Mouse (Mus musculus) limb, embryonic 14.5 days (tissue): ENCODE data around the gene Olfr243. TPM values are rescaled to one million over a fixed set of nuclear protein-coding genes. Genes with fewer than 3 reads are reported as not detected.
"Not testable (repeated sequence)": the region's sequence is repeated elsewhere in the genome, so short reads cannot be mapped to it uniquely, and the experiment has no call there.

Experiments
- ATAC-seq: fragments of 200-750 bp; cut with Nextera tagmentation; 2 replicates; pipeline ENCODE4 v1.8.0; 2017; ENCODE audit warnings: low read depth, moderate number of reproducible peaks, moderate TSS enrichment; ENCODE audit not compliant: low FRiP score
- DNase-seq: peaks from one replicate; pipeline ENCODE4 v3.0.0-alpha.2; 2015; ENCODE audit warnings: low spot score
- H3K27ac ChIP-seq: fragments of 300-500 bp; sonication (generic); replicated peaks from 2 replicates; pipeline ENCODE4 v1.5.1; 2014; ENCODE audit warnings: low read depth, mild to moderate bottlenecking, low read length, moderate library complexity, mixed read lengths
- H3K27me3 ChIP-seq: fragments of 300-500 bp; sonication (generic); 2 replicates; pipeline ENCODE4 v1.6.1; 2014; ENCODE audit warnings: low read length, mixed read lengths; ENCODE audit not compliant: control insufficient read depth, insufficient read depth
- H3K36me3 ChIP-seq: fragments of 300-500 bp; sonication (generic); 2 replicates; pipeline ENCODE4 v1.6.1; 2014; ENCODE audit warnings: mild to moderate bottlenecking, low read length, moderate library complexity, mixed read lengths; ENCODE audit not compliant: control insufficient read depth, insufficient read depth
- H3K4me1 ChIP-seq: fragments of 300-500 bp; sonication (generic); 2 replicates; pipeline ENCODE4 v1.6.1; 2014; ENCODE audit warnings: antibody characterized with exemption, low read length, mixed read lengths; ENCODE audit not compliant: control insufficient read depth, insufficient read depth
- H3K4me2 ChIP-seq: fragments of 300-500 bp; sonication (generic); replicated peaks from 2 replicates; pipeline ENCODE4 v1.6.1; 2014; ENCODE audit warnings: low read depth, mild to moderate bottlenecking, low read length, moderate library complexity; ENCODE audit not compliant: severe bottlenecking
- H3K4me3 ChIP-seq: fragments of 300-500 bp; sonication (generic); replicated peaks from 2 replicates; pipeline ENCODE4 v1.5.1; 2014; ENCODE audit warnings: low read length
- H3K9ac ChIP-seq: fragments of 300-500 bp; sonication (generic); 2 replicates; pipeline ENCODE4 v1.6.1; 2014; ENCODE audit warnings: mild to moderate bottlenecking, low read depth, low read length, moderate library complexity; ENCODE audit not compliant: severe bottlenecking
- H3K9me3 ChIP-seq: fragments of 300-500 bp; sonication (generic); 2 replicates; pipeline ENCODE4 v1.6.1; 2016; ENCODE audit warnings: low read length; ENCODE audit not compliant: control insufficient read depth
- POLR2A ChIP-seq: fragments of 200-500 bp; IDR thresholded peaks from 2 replicates; pipeline ENCODE4 v1.8.0; 2012; ENCODE audit warnings: inconsistent platforms, mild to moderate bottlenecking, moderate library complexity, borderline replicate concordance; ENCODE audit not compliant: insufficient read depth, insufficient read length; ENCODE audit errors: extremely low read depth
- WGBS: fragments of 180-500 bp; shearing (Covaris S2); extraction: QIAGEN DNeasy Blood & Tissue Kit; methylation state at CpG from one replicate; pipeline ENCODE4 v1.1.7; 2014; 5-methylcytosine and 5-hydroxymethylcytosine counted together
- polyA plus RNA-seq, 2 experiments: library from polyadenylated mRNA; depleted of rRNA in 1 of 2; stranded (reverse) in 1 of 2; unstranded in 1 of 2; fragments of >200 nt; fragmentation: Nextera tagmentation in 1 of 2; extraction: Ambion mirVana in 1 of 2; gene quantifications; 2 replicates each; pipeline versions ENCODE4 v1.2.1 to v1.2.3; 2012 to 2014

Gene Olfr243
- not detected in 2 replicates for polyA plus RNA-seq (2012; rRNA removed)
- not detected in 2 replicates for polyA plus RNA-seq (2014; fragmentation: Nextera tagmentation; extraction: Ambion mirVana)

DNA sequence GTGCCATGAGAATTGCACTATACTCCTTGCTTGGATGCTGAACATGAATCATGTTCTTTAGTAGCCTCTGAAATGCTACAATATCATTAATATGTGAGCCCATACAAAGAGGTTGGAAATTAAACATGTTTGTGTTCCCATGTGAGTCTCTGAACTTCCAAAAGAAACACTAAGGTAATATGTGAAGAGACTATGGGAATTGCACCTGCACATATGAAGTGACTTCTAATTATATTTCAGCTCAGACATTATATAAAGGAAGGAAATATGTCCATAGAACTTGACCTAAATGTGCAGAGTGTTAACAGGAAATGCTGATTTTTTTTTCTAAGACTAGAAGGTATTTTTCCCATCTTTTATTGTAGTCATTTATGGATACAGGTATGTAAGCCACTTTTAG, at the start of gene Olfr243:
Olfr243 (plus strand) TSS at position 301 of the 400 bp plus-strand sequence.
- H3K9me3 ChIP-seq, result no peaks in the 10 kb centered on the region
- no peak within 1 kb of the TSS for H3K9ac ChIP-seq
- H3K27me3 ChIP-seq, result no peaks in the 10 kb centered on the region
- H3K4me1 ChIP-seq, result no peaks in the 10 kb centered on the region
- no peak within 1 kb of the TSS for H3K4me3 ChIP-seq
- no peak for TF ChIP-seq POLR2A
- H3K27ac ChIP-seq, result no peak within 1 kb of the TSS
- DNase-seq (no peak), ATAC-seq (no peak)
- H3K36me3 ChIP-seq, result no peaks in the 10 kb centered on the region
- H3K4me2 ChIP-seq, result no peak within 1 kb of the TSS

DNA sequence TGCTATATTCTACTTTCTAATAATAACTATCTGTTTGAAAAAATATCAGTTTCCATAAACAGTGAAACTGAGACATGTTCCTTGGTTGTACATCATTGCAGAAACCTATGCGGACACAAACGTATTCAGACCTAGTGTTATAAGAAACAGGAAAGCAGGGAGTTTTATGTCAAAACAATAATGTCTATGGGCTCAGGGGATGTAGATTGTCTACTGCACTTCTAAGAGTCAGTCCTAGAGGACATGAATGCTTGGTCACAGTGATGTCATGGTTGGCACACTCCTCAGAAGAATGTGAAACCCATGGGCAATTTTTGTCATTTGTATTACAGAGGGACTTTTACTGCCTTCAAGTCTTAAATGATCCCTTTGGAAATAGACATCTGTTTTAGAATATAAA, 43.4 kb upstream of the Olfr243 start, which contains the start of gene Olfr624:
Olfr624 (minus strand) TSS at position 101 of the 400 bp plus-strand sequence.
- Histone ChIP-seq H3K27ac (no peak within 1 kb of the TSS), H3K36me3 (no peaks in the 10 kb centered on the region), H3K9me3 (no peaks in the 10 kb centered on the region), H3K9ac (no peak within 1 kb of the TSS), H3K27me3 (no peaks in the 10 kb centered on the region), H3K4me1 (no peaks in the 10 kb centered on the region), H3K4me2 (no peak within 1 kb of the TSS), H3K4me3 (no peak within 1 kb of the TSS)
- 93% methylated on average over 2 of the region's 2 CpGs for WGBS
- DNase-seq, result no peak
- no peak for ATAC-seq
- no peak for TF ChIP-seq POLR2A

- H3K4me2 ChIP-seq, result no peak within 1 kb of the TSS
- no peaks in the 10 kb centered on the region for H3K9me3 ChIP-seq
- no peak within 1 kb of the TSS for H3K27ac ChIP-seq
- no peak for TF ChIP-seq POLR2A
- no peak for ATAC-seq
- DNase-seq, result no peak
- no peak within 1 kb of the TSS for H3K4me3 ChIP-seq
- H3K4me1 ChIP-seq, result no peaks in the 10 kb centered on the region
- H3K9ac ChIP-seq, result no peak within 1 kb of the TSS
- no peaks in the 10 kb centered on the region for H3K36me3 ChIP-seq
- no peaks in the 10 kb centered on the region for H3K27me3 ChIP-seq
Observed at GRCm38 (mm10) chr7:103682420-103682819, 32.1 kb upstream of the Olfr243 start, which contains the start of gene Olfr625-ps1. Olfr625-ps1 (plus strand) TSS chr7:103682720.

DNA sequence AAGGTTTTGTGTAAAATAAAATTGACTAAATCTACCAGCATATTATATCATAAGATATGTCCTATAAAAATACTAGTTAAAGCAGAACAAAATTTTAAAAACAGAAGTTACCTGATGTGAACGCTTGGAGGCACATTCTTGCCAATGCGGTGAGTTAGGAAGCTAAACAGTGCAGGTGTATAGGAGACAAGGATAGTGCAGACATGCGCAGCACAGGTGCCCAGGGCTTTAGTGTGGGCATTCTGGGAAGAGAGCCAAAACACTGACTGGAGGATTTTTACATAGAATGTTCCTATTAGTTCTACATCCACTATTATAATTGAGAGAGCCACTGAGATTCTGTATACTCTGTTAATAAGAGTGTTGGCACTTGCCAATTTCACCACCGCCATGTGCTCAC, 15.0 kb upstream of the Olfr243 start:
- Histone ChIP-seq H3K9me3 (no peaks in the 10 kb centered on the region), H3K4me1 (no peaks in the 10 kb centered on the region), H3K4me2 (no peak overlapping the region), H3K9ac (no peak overlapping the region), H3K4me3 (no peak overlapping the region), H3K36me3 (no peaks in the 10 kb centered on the region), H3K27ac (no peak overlapping the region), H3K27me3 (no peaks in the 10 kb centered on the region)
- no peak for TF ChIP-seq POLR2A
- WGBS, result 86% methylated on average over 4 of the region's 4 CpGs
- ATAC-seq (no peak), DNase-seq (no peak)

DNA sequence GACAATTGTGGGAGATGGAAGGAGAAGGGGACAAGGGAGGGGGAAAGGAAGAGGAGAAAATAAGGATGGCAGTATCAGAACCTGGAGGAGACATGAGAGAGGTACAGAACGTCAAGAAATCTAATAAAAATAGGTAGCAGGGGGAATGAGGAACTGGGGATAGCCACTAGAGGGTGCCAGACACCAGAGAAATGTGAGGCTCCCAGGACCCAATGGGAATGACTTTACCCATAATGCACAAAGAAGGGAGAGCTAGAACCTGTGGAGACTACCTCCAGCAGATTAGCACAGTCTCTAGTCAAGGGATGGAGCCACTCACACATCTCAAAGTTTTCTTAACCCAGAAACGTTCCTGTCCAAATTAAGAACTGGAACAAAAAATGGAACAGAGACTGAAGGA, 2.4 kb upstream of the Olfr243 start:
- Histone ChIP-seq H3K27ac (no peak overlapping the region), H3K4me3 (no peak overlapping the region), H3K4me1 (no peaks in the 10 kb centered on the region), H3K36me3 (no peaks in the 10 kb centered on the region), H3K4me2 (no peak overlapping the region), H3K9ac (no peak overlapping the region), H3K9me3 (no peaks in the 10 kb centered on the region), H3K27me3 (no peaks in the 10 kb centered on the region)
- no peak for DNase-seq
- ATAC-seq, result no peak
- no peak for TF ChIP-seq POLR2A
- WGBS, result 28% methylated on average over 2 of the region's 2 CpGs

DNA sequence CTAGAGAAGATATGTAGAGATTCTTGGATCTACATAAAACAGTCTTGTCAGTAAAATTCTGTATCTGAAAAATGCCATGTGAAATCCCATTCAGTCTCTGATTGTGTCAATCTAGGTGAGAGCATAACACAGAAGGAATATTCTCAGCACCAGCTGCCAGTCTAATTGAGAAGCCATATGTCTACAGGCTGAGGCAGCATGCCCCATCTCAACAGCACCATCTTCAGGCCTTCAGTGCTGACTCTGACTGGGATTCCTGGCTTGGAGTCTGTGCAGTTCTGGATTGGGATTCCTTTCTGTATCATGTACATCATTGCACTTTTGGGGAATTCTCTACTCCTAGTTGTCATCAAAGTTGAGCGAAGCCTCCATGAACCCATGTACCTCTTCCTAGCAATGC, 1.9 kb downstream of the Olfr243 start:
- not testable (repeated sequence) for H3K27ac ChIP-seq, H3K36me3 ChIP-seq, H3K4me3 ChIP-seq, H3K27me3 ChIP-seq, H3K4me1 ChIP-seq, ATAC-seq, H3K4me2 ChIP-seq, DNase-seq, H3K9me3 ChIP-seq, H3K9ac ChIP-seq
- WGBS, result 96% methylated on average over 1 of the region's 1 CpGs
